Mouse (Mus musculus): ENCODE results near the gene Atp2a1. TPM values are rescaled to one million over a fixed set of nuclear protein-coding genes. Genes with fewer than 3 reads are reported as not detected.

Gene Atp2a1
- 0.26 and 1.3 TPM in 2 replicates for polyA plus RNA-seq (2014; fragmentation: Nextera tagmentation; extraction: Ambion mirVana)

DNA sequence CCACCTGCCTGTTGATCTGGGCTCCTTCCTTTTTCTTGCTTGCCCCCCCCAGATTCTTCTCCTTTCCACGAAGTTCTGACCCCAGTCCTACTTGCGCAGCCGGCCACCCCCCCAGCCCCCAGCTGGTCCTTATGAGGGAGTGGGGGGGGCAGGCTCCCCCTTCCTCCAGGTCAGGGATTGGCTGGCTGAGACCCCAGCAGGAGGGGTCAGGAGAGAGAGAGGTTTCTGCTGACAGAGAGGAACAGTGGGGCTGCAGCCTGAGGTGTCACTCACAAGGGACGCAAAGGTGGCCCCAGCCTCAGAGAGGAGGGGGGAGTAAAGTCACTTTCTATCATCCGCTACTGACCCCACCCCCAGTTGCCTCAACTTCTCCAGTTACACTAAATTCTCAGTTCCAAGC lies at the start of gene Atp2a1:
TSS of gene Atp2a1 (minus strand) at position 105 of the 400 bp plus-strand sequence.
- Histone ChIP-seq H3K4me2 (ENCODE audit: low read length) (no peak within 1 kb of the TSS), H3K9me3 (ENCODE audit: control insufficient read depth, low read length) (no peaks in the 10 kb centered on the region), H3K4me3 (ENCODE audit: control insufficient read depth in 1 of 2, insufficient read depth in 1 of 2, low read depth in 1 of 2, low read length in 2 of 2) (no peak within 1 kb of the TSS), H3K4me1 (ENCODE audit: control insufficient read depth in 2 of 2, insufficient read depth in 2 of 2, low read length in 2 of 2) (peaks cover 36 to 37% of the 10 kb centered on the region in 2 experiments), H3K9ac (ENCODE audit: low read length) (no peak within 1 kb of the TSS), H3K27me3 (ENCODE audit: control insufficient read depth, insufficient read depth, low read length) (no peaks in the 10 kb centered on the region), H3K36me3 (ENCODE audit: control insufficient read depth, insufficient read depth, low read length) (peaks cover 20% of the 10 kb centered on the region), H3K27ac (replicated peaks in 1 of 2; ENCODE audit: control insufficient read depth in 1 of 2, insufficient read depth in 1 of 2, low read depth in 2 of 2, low read length in 2 of 2) (no peak within 1 kb of the TSS)
- no peak for ATAC-seq (ENCODE audit: insufficient number of reproducible peaks, insufficient read depth, low FRiP score, low read depth)
- 47% methylated on average over 5 of the region's 5 CpGs for WGBS

GRCm38 (mm10) chr7:126511287-126511686 lies 48.4 kb upstream of the Atp2a1 start:
- 64% methylated on average over 3 of the region's 3 CpGs for WGBS
- no peak for ATAC-seq (ENCODE audit: insufficient number of reproducible peaks, insufficient read depth, low FRiP score, low read depth)
- Histone ChIP-seq H3K4me3 (ENCODE audit: control insufficient read depth in 1 of 2, insufficient read depth in 1 of 2, low read depth in 1 of 2, low read length in 2 of 2) (no peak overlapping the region), H3K27ac (replicated peaks in 1 of 2; ENCODE audit: control insufficient read depth in 1 of 2, insufficient read depth in 1 of 2, low read depth in 2 of 2, low read length in 2 of 2) (no peak overlapping the region), H3K4me1 (ENCODE audit: control insufficient read depth in 2 of 2, insufficient read depth in 2 of 2, low read length in 2 of 2) (no peaks in the 10 kb centered on the region), H3K4me2 (ENCODE audit: low read length) (no peak overlapping the region), H3K27me3 (ENCODE audit: control insufficient read depth, insufficient read depth, low read length) (no peaks in the 10 kb centered on the region), H3K36me3 (ENCODE audit: control insufficient read depth, insufficient read depth, low read length) (no peaks in the 10 kb centered on the region), H3K9ac (ENCODE audit: low read length) (no peak overlapping the region), H3K9me3 (ENCODE audit: control insufficient read depth, low read length) (no peaks in the 10 kb centered on the region)

DNA sequence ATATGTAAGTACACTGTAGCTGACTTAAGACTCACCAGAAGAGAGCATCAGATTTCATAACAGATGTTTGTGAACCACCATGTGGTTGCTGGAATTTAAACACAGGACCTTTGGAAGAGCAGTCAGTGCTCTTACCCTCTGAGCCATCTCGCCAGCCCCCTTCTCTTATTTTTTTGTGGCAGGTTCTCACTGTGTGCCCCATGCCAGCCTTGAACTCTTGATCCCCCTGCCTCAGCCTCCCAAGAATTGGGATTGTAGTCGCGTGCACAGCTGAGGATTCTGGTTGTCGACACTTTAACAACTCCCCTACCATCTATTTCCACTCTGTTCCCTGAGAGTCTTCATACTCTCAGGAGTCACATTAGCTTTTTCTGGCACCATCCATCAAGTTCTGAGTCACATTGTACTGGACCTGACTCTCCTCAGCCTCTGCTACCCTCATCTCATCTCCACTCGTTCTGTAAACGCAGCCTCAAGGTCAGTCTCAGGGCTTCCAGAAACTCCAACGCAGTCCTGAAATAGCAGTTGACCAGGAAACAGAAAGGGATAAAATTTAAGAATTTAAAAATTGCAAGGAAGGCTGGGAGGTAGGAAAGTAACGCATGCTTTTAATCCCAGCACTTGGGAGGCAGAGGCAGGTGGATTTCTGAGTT lies 44.3 kb upstream of the Atp2a1 start:
- WGBS = 69% methylated on average over 8 of the region's 8 CpGs
- H3K4me3 ChIP-seq (ENCODE audit: control insufficient read depth in 1 of 2, insufficient read depth in 1 of 2, low read depth in 1 of 2, low read length in 2 of 2) = no peak overlapping the region
- H3K27me3 ChIP-seq (ENCODE audit: control insufficient read depth, insufficient read depth, low read length) = no peaks in the 10 kb centered on the region
- H3K4me2 ChIP-seq (ENCODE audit: low read length) = no peak overlapping the region
- H3K9ac ChIP-seq (ENCODE audit: low read length) = no peak overlapping the region
- no peaks in the 10 kb centered on the region for H3K36me3 ChIP-seq (ENCODE audit: control insufficient read depth, insufficient read depth, low read length)
- peaks cover 0 to 7% of the 10 kb centered on the region in 2 experiments; a peak in 2 of 4 replicates for H3K4me1 ChIP-seq (ENCODE audit: control insufficient read depth in 2 of 2, insufficient read depth in 2 of 2, low read length in 2 of 2)
- H3K9me3 ChIP-seq (ENCODE audit: control insufficient read depth, low read length) = no peaks in the 10 kb centered on the region
- ATAC-seq (ENCODE audit: insufficient number of reproducible peaks, insufficient read depth, low FRiP score, low read depth) = no peak
- H3K27ac ChIP-seq (replicated peaks in 1 of 2; ENCODE audit: control insufficient read depth in 1 of 2, insufficient read depth in 1 of 2, low read depth in 2 of 2, low read length in 2 of 2) = no peak overlapping the region

- no peak for ATAC-seq (ENCODE audit: insufficient number of reproducible peaks, insufficient read depth, low FRiP score, low read depth)
- 54% methylated on average over 2 of the region's 2 CpGs for WGBS
- Histone ChIP-seq H3K4me3 (ENCODE audit: control insufficient read depth in 1 of 2, insufficient read depth in 1 of 2, low read depth in 1 of 2, low read length in 2 of 2) (no peak overlapping the region), H3K36me3 (ENCODE audit: control insufficient read depth, insufficient read depth, low read length) (peaks cover 14% of the 10 kb centered on the region), H3K27me3 (ENCODE audit: control insufficient read depth, insufficient read depth, low read length) (no peaks in the 10 kb centered on the region), H3K4me2 (ENCODE audit: low read length) (no peak overlapping the region), H3K9ac (ENCODE audit: low read length) (no peak overlapping the region), H3K4me1 (ENCODE audit: control insufficient read depth in 2 of 2, insufficient read depth in 2 of 2, low read length in 2 of 2) (peaks cover 2 to 14% of the 10 kb centered on the region in 2 experiments; a peak in 2 of 4 replicates), H3K27ac (replicated peaks in 1 of 2; ENCODE audit: control insufficient read depth in 1 of 2, insufficient read depth in 1 of 2, low read depth in 2 of 2, low read length in 2 of 2) (no peak overlapping the region), H3K9me3 (ENCODE audit: control insufficient read depth, low read length) (no peaks in the 10 kb centered on the region)
Observed at GRCm38 (mm10) chr7:126504913-126505312, 42.0 kb upstream of the Atp2a1 start.

GRCm38 (mm10) chr7:126503273-126503878 lies 40.5 kb upstream of the Atp2a1 start, which contains the start of gene Atxn2l:
Atxn2l (minus strand) TSS chr7:126503437.
- WGBS = under 1% methylated on average over 63 of the region's 72 CpGs
- H3K4me2 ChIP-seq (ENCODE audit: low read length) = peak within 1 kb of the TSS; percentile 68
- ATAC-seq (ENCODE audit: insufficient number of reproducible peaks, insufficient read depth, low FRiP score, low read depth) = peak; percentile 89

DNA sequence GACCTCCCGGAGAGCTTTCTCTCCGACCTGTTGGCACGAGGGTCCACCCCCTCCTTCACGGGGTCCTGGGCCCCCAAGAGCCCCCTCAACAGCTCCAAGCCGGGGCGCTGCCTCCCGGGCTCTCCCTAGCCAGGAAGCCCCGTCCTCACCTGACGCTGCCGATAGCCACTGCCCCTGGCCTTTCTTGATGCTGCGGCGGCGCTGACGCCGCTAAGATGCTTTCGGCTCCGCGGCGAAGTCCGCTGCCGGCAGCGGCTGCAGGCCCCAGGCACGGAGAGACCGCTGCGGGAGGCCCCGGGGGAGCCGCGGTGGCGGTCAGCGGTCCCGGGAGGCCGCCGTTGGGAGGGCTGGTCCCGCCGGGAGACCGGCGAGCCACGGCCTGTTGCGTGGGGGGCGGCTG lies 39.8 kb upstream of the Atp2a1 start:
- H3K27ac ChIP-seq (replicated peaks in 1 of 2; ENCODE audit: control insufficient read depth in 1 of 2, insufficient read depth in 1 of 2, low read depth in 2 of 2, low read length in 2 of 2) = peak overlapping the region; percentile 99 to 100
- H3K9ac ChIP-seq (ENCODE audit: low read length) = peak overlapping the region; percentile 100
- peak overlapping the region; percentile 68 for H3K4me2 ChIP-seq (ENCODE audit: low read length)
- ATAC-seq (ENCODE audit: insufficient number of reproducible peaks, insufficient read depth, low FRiP score, low read depth) = no peak
- peaks cover 35% of the 10 kb centered on the region for H3K36me3 ChIP-seq (ENCODE audit: control insufficient read depth, insufficient read depth, low read length)
- H3K27me3 ChIP-seq (ENCODE audit: control insufficient read depth, insufficient read depth, low read length) = no peaks in the 10 kb centered on the region
- H3K4me3 ChIP-seq (ENCODE audit: control insufficient read depth in 1 of 2, insufficient read depth in 1 of 2, low read depth in 1 of 2, low read length in 2 of 2) = peak overlapping the region; percentile 76 to 100
- WGBS = under 1% methylated on average over 40 of the region's 40 CpGs
- H3K4me1 ChIP-seq (ENCODE audit: control insufficient read depth in 2 of 2, insufficient read depth in 2 of 2, low read length in 2 of 2) = peaks cover 2 to 14% of the 10 kb centered on the region in 2 experiments; a peak in 2 of 4 replicates
- H3K9me3 ChIP-seq (ENCODE audit: control insufficient read depth, low read length) = no peaks in the 10 kb centered on the region

More at GRCm38 (mm10) chr7:126503273-126503878, 40.5 kb upstream of the Atp2a1 start, which contains the start of gene Atxn2l:
- Histone ChIP-seq H3K27ac (replicated peaks in 1 of 2; ENCODE audit: control insufficient read depth in 1 of 2, insufficient read depth in 1 of 2, low read depth in 2 of 2, low read length in 2 of 2) (peak within 1 kb of the TSS; percentile 99 to 100), H3K9me3 (ENCODE audit: control insufficient read depth, low read length) (no peaks in the 10 kb centered on the region), H3K9ac (ENCODE audit: low read length) (peak within 1 kb of the TSS; percentile 100), H3K4me3 (ENCODE audit: control insufficient read depth in 1 of 2, insufficient read depth in 1 of 2, low read depth in 1 of 2, low read length in 2 of 2) (peak within 1 kb of the TSS; percentile 76 to 100), H3K27me3 (ENCODE audit: control insufficient read depth, insufficient read depth, low read length) (no peaks in the 10 kb centered on the region), H3K36me3 (ENCODE audit: control insufficient read depth, insufficient read depth, low read length) (peaks cover 29% of the 10 kb centered on the region), H3K4me1 (ENCODE audit: control insufficient read depth in 2 of 2, insufficient read depth in 2 of 2, low read length in 2 of 2) (peaks cover 2 to 14% of the 10 kb centered on the region in 2 experiments; a peak in 2 of 4 replicates)

- Histone ChIP-seq H3K27ac (replicated peaks in 1 of 2; ENCODE audit: control insufficient read depth in 1 of 2, insufficient read depth in 1 of 2, low read depth in 2 of 2, low read length in 2 of 2) (peak overlapping the region; percentile 99 to 100), H3K27me3 (ENCODE audit: control insufficient read depth, insufficient read depth, low read length) (no peaks in the 10 kb centered on the region), H3K4me1 (ENCODE audit: control insufficient read depth in 2 of 2, insufficient read depth in 2 of 2, low read length in 2 of 2) (peaks cover 2 to 14% of the 10 kb centered on the region in 2 experiments; a peak in 2 of 4 replicates), H3K4me3 (ENCODE audit: control insufficient read depth in 1 of 2, insufficient read depth in 1 of 2, low read depth in 1 of 2, low read length in 2 of 2) (peak overlapping the region; percentile 76 to 100), H3K36me3 (ENCODE audit: control insufficient read depth, insufficient read depth, low read length) (peaks cover 41% of the 10 kb centered on the region), H3K9ac (ENCODE audit: low read length) (peak overlapping the region; percentile 100), H3K4me2 (ENCODE audit: low read length) (peak overlapping the region; percentile 68), H3K9me3 (ENCODE audit: control insufficient read depth, low read length) (no peaks in the 10 kb centered on the region)
- under 1% methylated on average over 48 of the region's 57 CpGs for WGBS
- ATAC-seq (ENCODE audit: insufficient number of reproducible peaks, insufficient read depth, low FRiP score, low read depth) = peak; percentile 89
Observed at GRCm38 (mm10) chr7:126502023-126502741, 39.3 kb upstream of the Atp2a1 start.
